ENCODE assay signal across 13 mouse cellular contexts in genomic region chr5:24334749-24335148, GRCm38 (mm10). TPM values are rescaled to one million over a fixed set of nuclear protein-coding genes. Genes with fewer than 3 reads are reported as not detected.
DNase-seq lines count a peak whose midpoint lies in the region; ATAC-seq lines count a peak whose summit lies in the region.
"Had no signal": no experiment of that assay in that cellular context is flagged by ENCODE, and none has a peak within 500 bp of the region (broad histone marks: within the 10 kb centered on the region; RNA-seq: fewer than 3 reads in every experiment).

No protein-coding gene starts in this region.

- no peaks in the 10 kb centered on the region for H3K27me3 ChIP-seq in heart, embryonic 11.5 days (ENCODE audit: control insufficient read depth, insufficient read depth, low read length)
- no peaks in the 10 kb centered on the region; the same call in 1 of the 2 replicates for H3K27me3 ChIP-seq in lung, embryonic 15.5 days
- H3K27me3 ChIP-seq in stomach, embryonic 14.5 days (ENCODE audit: control insufficient read depth, insufficient read depth, low read length), result no peaks in the 10 kb centered on the region
- no peaks in the 10 kb centered on the region for H3K27me3 ChIP-seq in forebrain, embryonic 14.5 days (replicated peaks; ENCODE audit: control insufficient read depth, insufficient read depth, low read length)
- H3K27me3 ChIP-seq: limb, embryonic 13.5 days had no signal

- H3K9ac ChIP-seq in heart, embryonic 11.5 days (ENCODE audit: low read depth, low read length), result no peak overlapping the region
- H3K9ac ChIP-seq in lung, embryonic 15.5 days, result no peak overlapping the region
- no peak overlapping the region for H3K9ac ChIP-seq in stomach, embryonic 14.5 days (replicated peaks; ENCODE audit: low read depth, low read length)
- no peak overlapping the region for H3K9ac ChIP-seq in forebrain, embryonic 14.5 days (ENCODE audit: low read length)
- H3K9ac ChIP-seq: embryonic facial prominence, embryonic 12.5 days; limb, embryonic 13.5 days had no signal

- DNase-seq in heart, postnatal 14 days, result no peak
- DNase-seq in lung, postnatal 25 days (ENCODE audit: low spot score), result no peak
- DNase-seq in kidney, postnatal 14 days, result peak; percentile 58
- no peak for DNase-seq in forebrain, embryonic 14.5 days (ENCODE audit: low spot score)
- DNase-seq: cerebellum, adult 8-10 months had no signal

- no peaks in the 10 kb centered on the region for H3K9me3 ChIP-seq in heart, embryonic 11.5 days (replicated peaks; ENCODE audit: control insufficient read depth, low read length)
- H3K9me3 ChIP-seq in lung, embryonic 15.5 days, result no peaks in the 10 kb centered on the region
- H3K9me3 ChIP-seq in stomach, embryonic 14.5 days (ENCODE audit: control insufficient read depth, low read depth, low read length), result no peaks in the 10 kb centered on the region
- H3K9me3 ChIP-seq in forebrain, embryonic 14.5 days (replicated peaks; ENCODE audit: control insufficient read depth, low read length), result no peaks in the 10 kb centered on the region
- H3K9me3 ChIP-seq: embryonic facial prominence, embryonic 12.5 days; limb, embryonic 13.5 days had no signal

- H3K4me3 ChIP-seq in heart, embryonic 11.5 days (ENCODE audit: low read depth, low read length), result no peak overlapping the region
- H3K4me3 ChIP-seq in lung, embryonic 15.5 days, result no peak overlapping the region
- H3K4me3 ChIP-seq in stomach, embryonic 14.5 days (ENCODE audit: low read depth, low read length), result no peak overlapping the region
- H3K4me3 ChIP-seq in forebrain, embryonic 14.5 days (ENCODE audit: low read depth, low read length), result no peak overlapping the region
- H3K4me3 ChIP-seq: embryonic facial prominence, embryonic 12.5 days; limb, embryonic 13.5 days had no signal

- H3K4me1 ChIP-seq in heart, embryonic 11.5 days (ENCODE audit: control insufficient read depth, insufficient read depth, low read length), result peaks cover 78% of the 10 kb centered on the region
- H3K4me1 ChIP-seq in lung, embryonic 15.5 days, result peaks cover 49% of the 10 kb centered on the region
- peaks cover 30% of the 10 kb centered on the region for H3K4me1 ChIP-seq in stomach, embryonic 14.5 days (ENCODE audit: control insufficient read depth, insufficient read depth, low read length)
- H3K4me1 ChIP-seq in forebrain, embryonic 14.5 days (ENCODE audit: control insufficient read depth, insufficient read depth, low read length), result 0 out of 2 replicates have a peak, but pooled peaks cover under 1% of the 10 kb centered on the region

- peak overlapping the region; percentile 2; the same call in 1 of the 2 replicates for H3K27ac ChIP-seq in heart, embryonic 11.5 days (ENCODE audit: low read depth, low read length)
- no peak overlapping the region for H3K27ac ChIP-seq in lung, embryonic 15.5 days
- peak overlapping the region; percentile 39; the same call in 1 of the 2 replicates for H3K27ac ChIP-seq in stomach, embryonic 14.5 days (ENCODE audit: low read length)
- no peak overlapping the region for H3K27ac ChIP-seq in forebrain, embryonic 14.5 days (ENCODE audit: low read depth, low read length)
- H3K27ac ChIP-seq: embryonic facial prominence, embryonic 12.5 days; limb, embryonic 13.5 days had no signal

- WGBS in heart, embryonic 11.5 days (ENCODE audit: insufficient replicate concordance), result 8% methylated on average over 3 of the region's 3 CpGs
- WGBS in lung, embryonic 15.5 days, result 9% methylated on average over 3 of the region's 3 CpGs
- WGBS in stomach, embryonic 14.5 days, result 6% methylated on average over 3 of the region's 3 CpGs
- WGBS in forebrain, embryonic 14.5 days, result 55% methylated on average over 3 of the region's 3 CpGs

- H3K36me3 ChIP-seq in heart, embryonic 11.5 days (ENCODE audit: control insufficient read depth, insufficient read depth, low read length), result peaks cover 12% of the 10 kb centered on the region
- H3K36me3 ChIP-seq in lung, embryonic 15.5 days, result no peaks in the 10 kb centered on the region
- peaks cover 5% of the 10 kb centered on the region; the same call in 1 of the 2 replicates for H3K36me3 ChIP-seq in stomach, embryonic 14.5 days (ENCODE audit: control insufficient read depth, insufficient read depth, low read length)
- peaks cover 3% of the 10 kb centered on the region; the same call in 1 of the 2 replicates for H3K36me3 ChIP-seq in forebrain, embryonic 14.5 days (ENCODE audit: control insufficient read depth, insufficient read depth, low read length)
- H3K36me3 ChIP-seq: embryonic facial prominence, embryonic 12.5 days; limb, embryonic 13.5 days had no signal

- intact Hi-C loops in heart, postnatal 14 days (cut with DNase I), result no loop called here

- H3K4me2 ChIP-seq in heart, embryonic 11.5 days, result 0 out of 2 replicates have a peak overlapping the region, but pooled peaks have one; percentile 7
- no peak overlapping the region for H3K4me2 ChIP-seq in lung, embryonic 15.5 days
- H3K4me2 ChIP-seq in stomach, embryonic 14.5 days (replicated peaks; ENCODE audit: low read depth, low read length), result 0 out of 2 replicates have a peak overlapping the region, but pooled peaks have one; percentile 5
- no peak overlapping the region for H3K4me2 ChIP-seq in forebrain, embryonic 14.5 days (ENCODE audit: low read length)
- H3K4me2 ChIP-seq: embryonic facial prominence, embryonic 12.5 days; limb, embryonic 13.5 days had no signal

- no peak for ATAC-seq in heart, embryonic 11.5 days (replicated peaks; ENCODE audit: insufficient number of reproducible peaks, low FRiP score, low TSS enrichment)
- peak; percentile 36; the same call in 1 of the 2 replicates for ATAC-seq in lung, embryonic 15.5 days (ENCODE audit: borderline replicate concordance, extremely low read depth, low FRiP score, low TSS enrichment)
- ATAC-seq in stomach, embryonic 14.5 days (ENCODE audit: insufficient number of reproducible peaks, insufficient read depth, low FRiP score, low read depth), result no peak
- ATAC-seq in forebrain, embryonic 14.5 days, result no peak
- no peak for ATAC-seq in erythroid progenitor cell, adult 5-6 weeks (replicated peaks; ENCODE audit: low FRiP score, poor library complexity, severe bottlenecking)

RNA-seq across cellular contexts. Expression of gene Kcnh2, which starts 16.7 kb away (rescaled TPM):
- polyA plus RNA-seq in heart, embryonic 11.5 days (2014; fragmentation: Nextera tagmentation; extraction: Ambion mirVana), result 19.4 and 20.8 TPM in 2 replicates
- 10 to 100 TPM; 75.5 to 85.8 TPM for total RNA-seq in heart, postnatal 14 days (2021)
- 6.0 and 7.0 TPM in 2 replicates for polyA plus RNA-seq in lung, embryonic 15.5 days (2015; fragmentation: Nextera tagmentation; extraction: Ambion mirVana)
- 8.9 and 9.8 TPM in 2 replicates for polyA plus RNA-seq in stomach, embryonic 14.5 days (2014; fragmentation: Nextera tagmentation; extraction: Ambion mirVana)
- 4.7 and 5.2 TPM in 2 replicates for polyA plus RNA-seq in forebrain, embryonic 14.5 days (2014; fragmentation: Nextera tagmentation; extraction: Ambion mirVana)
- not detected in 2 replicates for total RNA-seq in erythroid progenitor cell, adult 5-6 weeks (2015; ENCODE audit: low replicate concordance)
- not detected in 2 replicates for total RNA-seq in erythroid progenitor cell, adult 5-6 weeks (2017; ENCODE audit: low replicate concordance)
- total RNA-seq: granulocyte monocyte progenitor cell, adult 5-6 weeks; monocyte, adult 5-6 weeks had no signal

RNA-seq across cellular contexts. Expression of gene Nos3, which starts 29.9 kb away (rescaled TPM):
- polyA plus RNA-seq in heart, embryonic 11.5 days (2014; fragmentation: Nextera tagmentation; extraction: Ambion mirVana), result 21.5 and 30.4 TPM in 2 replicates
- 10 to 100 TPM; 34.5 to 35.6 TPM for total RNA-seq in heart, postnatal 14 days (2021)
- 17.1 and 18.8 TPM in 2 replicates for polyA plus RNA-seq in lung, embryonic 15.5 days (2015; fragmentation: Nextera tagmentation; extraction: Ambion mirVana)
- 4.6 and 4.9 TPM in 2 replicates for polyA plus RNA-seq in stomach, embryonic 14.5 days (2014; fragmentation: Nextera tagmentation; extraction: Ambion mirVana)
- 4.6 and 7.6 TPM in 2 replicates for polyA plus RNA-seq in forebrain, embryonic 14.5 days (2014; fragmentation: Nextera tagmentation; extraction: Ambion mirVana)
- not detected in 2 replicates for total RNA-seq in erythroid progenitor cell, adult 5-6 weeks (2015; ENCODE audit: low replicate concordance)
- total RNA-seq in erythroid progenitor cell, adult 5-6 weeks (2017; ENCODE audit: low replicate concordance), result not detected in 2 replicates
- total RNA-seq: granulocyte monocyte progenitor cell, adult 5-6 weeks; monocyte, adult 5-6 weeks had no signal

RNA-seq across cellular contexts. Expression of gene Atg9b, which starts 57.2 kb away (rescaled TPM):
- polyA plus RNA-seq in heart, embryonic 11.5 days (2014; fragmentation: Nextera tagmentation; extraction: Ambion mirVana), result 0.49 and 1.5 TPM in 2 replicates
- under 1 TPM; 0.41 to 0.45 TPM for total RNA-seq in heart, postnatal 14 days (2021)
- polyA plus RNA-seq in lung, embryonic 15.5 days (2015; fragmentation: Nextera tagmentation; extraction: Ambion mirVana), result 0.64 and 0.77 TPM in 2 replicates
- 0.57 and 0.68 TPM in 2 replicates for polyA plus RNA-seq in stomach, embryonic 14.5 days (2014; fragmentation: Nextera tagmentation; extraction: Ambion mirVana)
- 0.48 and 0.74 TPM in 2 replicates for polyA plus RNA-seq in forebrain, embryonic 14.5 days (2014; fragmentation: Nextera tagmentation; extraction: Ambion mirVana)
- not detected in 2 replicates for total RNA-seq in erythroid progenitor cell, adult 5-6 weeks (2015; ENCODE audit: low replicate concordance)
- not detected in 2 replicates for total RNA-seq in erythroid progenitor cell, adult 5-6 weeks (2017; ENCODE audit: low replicate concordance)
- total RNA-seq: monocyte, adult 5-6 weeks had no signal

RNA-seq across cellular contexts. Expression of gene Abcb8, which starts 58.7 kb away (rescaled TPM):
- polyA plus RNA-seq in heart, embryonic 11.5 days (2014; fragmentation: Nextera tagmentation; extraction: Ambion mirVana), result 44.6 and 53.1 TPM in 2 replicates
- 10 to 100 TPM; 81.9 to 87.0 TPM for total RNA-seq in heart, postnatal 14 days (2021)
- 44.7 and 49.6 TPM in 2 replicates for polyA plus RNA-seq in lung, embryonic 15.5 days (2015; fragmentation: Nextera tagmentation; extraction: Ambion mirVana)
- 46.2 and 52.5 TPM in 2 replicates for polyA plus RNA-seq in stomach, embryonic 14.5 days (2014; fragmentation: Nextera tagmentation; extraction: Ambion mirVana)
- 37.1 and 43.1 TPM in 2 replicates for polyA plus RNA-seq in forebrain, embryonic 14.5 days (2014; fragmentation: Nextera tagmentation; extraction: Ambion mirVana)
- 11.9 TPM in 1 of 2 replicates, not detected in the other for total RNA-seq in erythroid progenitor cell, adult 5-6 weeks (2015; ENCODE audit: low replicate concordance)
- 1.7 and 8.0 TPM in 2 replicates for total RNA-seq in erythroid progenitor cell, adult 5-6 weeks (2017; ENCODE audit: low replicate concordance)

Comparison
In these comparisons a context has a peak if more than half of its experiments do, and no peak if none do; other contexts are left out.
1. H3K27ac ChIP-seq: peak in heart, embryonic 11.5 days (single experiment) and stomach, embryonic 14.5 days (single experiment); none in lung, embryonic 15.5 days (single experiment) and forebrain, embryonic 14.5 days (single experiment).
2. H3K4me2 ChIP-seq: peak in heart, embryonic 11.5 days (single experiment) and stomach, embryonic 14.5 days (single experiment); none in lung, embryonic 15.5 days (single experiment) and forebrain, embryonic 14.5 days (single experiment).